Mouse (Mus musculus): ENCODE results near the gene Cab39l. TPM values are rescaled to one million over a fixed set of nuclear protein-coding genes. Genes with fewer than 3 reads are reported as not detected.
A peak's percentile ranks its signal among the peaks of the same experiment; 100 is the strongest.

Gene Cab39l
- polyA plus RNA-seq, 1 experiment from 2014 or later = 40.0 TPM

- ATAC-seq = no peak
- H3K27ac ChIP-seq = no peak overlapping the region
Observed at GRCm38 (mm10) chr14:59525843-59526242, 85.1 kb downstream of the Cab39l start.

GRCm38 (mm10) chr14:59530801-59531200 lies 90.0 kb downstream of the Cab39l start:
- Histone ChIP-seq H3K9me3 (no peaks in the 10 kb centered on the region), H3K36me3 (no peaks in the 10 kb centered on the region), H3K4me1 (replicated peaks) (no peaks in the 10 kb centered on the region), H3K4me2 (replicated peaks) (no peak overlapping the region), H3K9ac (no peak overlapping the region), H3K4me3 (replicated peaks) (no peak overlapping the region), H3K27ac (no peak overlapping the region), H3K27me3 (replicated peaks) (no peaks in the 10 kb centered on the region)
- WGBS = 92% methylated on average over 1 of the region's 1 CpGs
- ATAC-seq = no peak

More at GRCm38 (mm10) chr14:59525843-59526242, 85.1 kb downstream of the Cab39l start:
- H3K27me3 ChIP-seq (replicated peaks) = no peaks in the 10 kb centered on the region
- H3K9me3 ChIP-seq = no peaks in the 10 kb centered on the region
- H3K4me2 ChIP-seq (replicated peaks) = no peak overlapping the region
- no peak overlapping the region for H3K4me3 ChIP-seq (replicated peaks)
- no peaks in the 10 kb centered on the region for H3K4me1 ChIP-seq (replicated peaks)
- no peaks in the 10 kb centered on the region for H3K36me3 ChIP-seq
- 72% methylated on average over 5 of the region's 5 CpGs for whole genome bisulfite sequencing
- H3K9ac ChIP-seq = no peak overlapping the region

- H3K9me3 ChIP-seq = no peaks in the 10 kb centered on the region
- peak; percentile 86 for ATAC-seq
- H3K4me2 ChIP-seq (replicated peaks) = no peak overlapping the region
- H3K27me3 ChIP-seq (replicated peaks) = no peaks in the 10 kb centered on the region
- H3K4me1 ChIP-seq (replicated peaks) = no peaks in the 10 kb centered on the region
- WGBS = 71% methylated on average over 1 of the region's 1 CpGs
- H3K9ac ChIP-seq = no peak overlapping the region
- H3K36me3 ChIP-seq = no peaks in the 10 kb centered on the region
- H3K27ac ChIP-seq = peak overlapping the region; percentile 64; the same call in 1 of the 2 replicates
- H3K4me3 ChIP-seq (replicated peaks) = no peak overlapping the region
Observed at GRCm38 (mm10) chr14:59532986-59533385, 92.2 kb downstream of the Cab39l start.

- no peak for ATAC-seq
- H3K36me3 ChIP-seq = no peaks in the 10 kb centered on the region
- no peaks in the 10 kb centered on the region for H3K27me3 ChIP-seq (replicated peaks)
- no peak overlapping the region for H3K9ac ChIP-seq
- no peak overlapping the region for H3K4me2 ChIP-seq (replicated peaks)
- H3K4me3 ChIP-seq (replicated peaks) = no peak overlapping the region
- H3K27ac ChIP-seq = no peak overlapping the region
- H3K9me3 ChIP-seq = no peaks in the 10 kb centered on the region
- H3K4me1 ChIP-seq (replicated peaks) = no peaks in the 10 kb centered on the region
Observed at GRCm38 (mm10) chr14:59533908-59534307, 93.1 kb downstream of the Cab39l start.

- no peak overlapping the region for H3K27ac ChIP-seq
- no peaks in the 10 kb centered on the region for H3K36me3 ChIP-seq
- H3K4me2 ChIP-seq (replicated peaks) = no peak overlapping the region
- H3K4me1 ChIP-seq (replicated peaks) = no peaks in the 10 kb centered on the region
- H3K9me3 ChIP-seq = no peaks in the 10 kb centered on the region
- no peak overlapping the region for H3K9ac ChIP-seq
- H3K4me3 ChIP-seq (replicated peaks) = no peak overlapping the region
- no peaks in the 10 kb centered on the region for H3K27me3 ChIP-seq (replicated peaks)
- 79% methylated on average over 4 of the region's 4 CpGs for WGBS
- no peak for ATAC-seq
Observed at GRCm38 (mm10) chr14:59537829-59538432, 97.2 kb downstream of the Cab39l start.

GRCm38 (mm10) chr14:59540230-59540629 lies 99.5 kb downstream of the Cab39l start:
- Histone ChIP-seq H3K9me3 (no peaks in the 10 kb centered on the region), H3K4me3 (replicated peaks) (no peak overlapping the region), H3K27ac (no peak overlapping the region), H3K4me1 (replicated peaks) (no peaks in the 10 kb centered on the region), H3K4me2 (replicated peaks) (no peak overlapping the region), H3K9ac (no peak overlapping the region), H3K27me3 (replicated peaks) (no peaks in the 10 kb centered on the region), H3K36me3 (no peaks in the 10 kb centered on the region)
- no peak for ATAC-seq
- 80% methylated on average over 2 of the region's 2 CpGs for WGBS

- Histone ChIP-seq H3K27ac (no peak overlapping the region), H3K9me3 (no peaks in the 10 kb centered on the region), H3K9ac (no peak overlapping the region), H3K4me3 (replicated peaks) (no peak overlapping the region), H3K4me2 (replicated peaks) (no peak overlapping the region), H3K4me1 (replicated peaks) (no peaks in the 10 kb centered on the region), H3K27me3 (replicated peaks) (no peaks in the 10 kb centered on the region), H3K36me3 (no peaks in the 10 kb centered on the region)
- no peak for ATAC-seq
- 79% methylated on average over 6 of the region's 6 CpGs for WGBS
Observed at GRCm38 (mm10) chr14:59540761-59541160, 100.0 kb downstream of the Cab39l start.

- 60% methylated on average over 3 of the region's 3 CpGs for WGBS
- ATAC-seq = peak; percentile 76
Observed at GRCm38 (mm10) chr14:59543158-59543826, 102.5 kb downstream of the Cab39l start.

GRCm38 (mm10) chr14:59543956-59544355 lies 103.2 kb downstream of the Cab39l start:
- Histone ChIP-seq H3K36me3 (no peaks in the 10 kb centered on the region), H3K4me1 (replicated peaks) (no peaks in the 10 kb centered on the region), H3K4me3 (replicated peaks) (no peak overlapping the region), H3K9me3 (no peaks in the 10 kb centered on the region), H3K4me2 (replicated peaks) (no peak overlapping the region), H3K27me3 (replicated peaks) (no peaks in the 10 kb centered on the region), H3K9ac (no peak overlapping the region), H3K27ac (no peak overlapping the region)
- WGBS = 77% methylated on average over 5 of the region's 5 CpGs
- no peak for ATAC-seq

More at GRCm38 (mm10) chr14:59543158-59543826, 102.5 kb downstream of the Cab39l start:
- Histone ChIP-seq H3K9me3 (no peaks in the 10 kb centered on the region), H3K9ac (no peak overlapping the region), H3K27ac (no peak overlapping the region), H3K4me3 (replicated peaks) (no peak overlapping the region), H3K27me3 (replicated peaks) (no peaks in the 10 kb centered on the region), H3K36me3 (no peaks in the 10 kb centered on the region), H3K4me2 (replicated peaks) (no peak overlapping the region), H3K4me1 (replicated peaks) (no peaks in the 10 kb centered on the region)

GRCm38 (mm10) chr14:59546162-59546880 lies 105.5 kb downstream of the Cab39l start:
- no peak overlapping the region for H3K27ac ChIP-seq
- no peaks in the 10 kb centered on the region for H3K27me3 ChIP-seq (replicated peaks)
- H3K9me3 ChIP-seq = no peaks in the 10 kb centered on the region
- H3K4me1 ChIP-seq (replicated peaks) = no peaks in the 10 kb centered on the region
- ATAC-seq = no peak
- no peaks in the 10 kb centered on the region for H3K36me3 ChIP-seq
- 81% methylated on average over 7 of the region's 7 CpGs for WGBS
- no peak overlapping the region for H3K4me3 ChIP-seq (replicated peaks)
- H3K9ac ChIP-seq = no peak overlapping the region
- H3K4me2 ChIP-seq (replicated peaks) = no peak overlapping the region

- Histone ChIP-seq H3K9ac (no peak overlapping the region), H3K4me1 (replicated peaks) (no peaks in the 10 kb centered on the region), H3K36me3 (no peaks in the 10 kb centered on the region), H3K9me3 (no peaks in the 10 kb centered on the region), H3K4me2 (replicated peaks) (no peak overlapping the region), H3K27ac (no peak overlapping the region), H3K27me3 (replicated peaks) (no peaks in the 10 kb centered on the region), H3K4me3 (replicated peaks) (no peak overlapping the region)
- no peak for ATAC-seq
- 51% methylated on average over 5 of the region's 5 CpGs for WGBS
Observed at GRCm38 (mm10) chr14:59547530-59547929, 106.8 kb downstream of the Cab39l start.

GRCm38 (mm10) chr14:59548532-59548931 lies 107.8 kb downstream of the Cab39l start:
- H3K36me3 ChIP-seq = no peaks in the 10 kb centered on the region
- H3K27me3 ChIP-seq (replicated peaks) = no peaks in the 10 kb centered on the region
- no peak overlapping the region for H3K4me3 ChIP-seq (replicated peaks)
- WGBS = 33% methylated on average over 2 of the region's 2 CpGs
- no peak overlapping the region for H3K9ac ChIP-seq
- no peaks in the 10 kb centered on the region for H3K4me1 ChIP-seq (replicated peaks)
- ATAC-seq = no peak
- no peaks in the 10 kb centered on the region for H3K9me3 ChIP-seq
- H3K4me2 ChIP-seq (replicated peaks) = no peak overlapping the region
- no peak overlapping the region for H3K27ac ChIP-seq

Measured in intestine, embryonic 15.5 days (tissue).